20 mouse cellular contexts compared by ENCODE assay signal in the genomic region with DNA sequence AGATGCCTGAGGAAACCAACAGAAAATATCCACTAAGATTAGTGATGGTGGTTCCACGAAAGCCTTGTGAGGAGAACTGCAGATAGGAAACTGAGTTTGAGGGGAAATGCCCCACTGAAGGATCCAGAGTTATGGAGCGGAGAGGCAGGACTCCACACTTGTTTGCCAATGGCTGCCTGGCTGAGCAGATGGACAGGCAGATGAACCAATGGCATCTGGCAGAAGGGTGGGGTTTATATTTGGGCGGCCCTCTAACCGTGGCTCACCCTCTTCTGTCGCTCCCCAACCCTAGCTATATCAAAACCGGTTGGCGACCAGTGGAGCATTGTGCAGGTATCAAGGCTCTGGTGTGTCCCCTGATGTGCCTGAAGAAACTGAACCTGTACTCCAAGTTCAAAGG. TPM values are rescaled to one million over a fixed set of nuclear protein-coding genes. Genes with fewer than 3 reads are reported as not detected.
A peak's percentile ranks its signal among the peaks of the same experiment; 100 is the strongest.
DNase-seq lines count a peak whose midpoint lies in the region; ATAC-seq lines count a peak whose summit lies in the region.
"Had no signal": no experiment of that assay in that cellular context is flagged by ENCODE, and none has a peak within 500 bp of the region (broad histone marks: within the 10 kb centered on the region; RNA-seq: fewer than 3 reads in every experiment).

No protein-coding gene starts in this region.

- 69% methylated on average over 7 of the region's 7 CpGs for WGBS in heart, embryonic 12.5 days
- 79% methylated on average over 7 of the region's 7 CpGs for WGBS in limb, embryonic 12.5 days
- 82% methylated on average over 7 of the region's 7 CpGs for WGBS in limb, embryonic 10.5 days
- 84% methylated on average over 7 of the region's 7 CpGs for WGBS in limb, embryonic 13.5 days

- peaks cover 10% of the 10 kb centered on the region for H3K9me3 ChIP-seq in heart, embryonic 12.5 days (replicated peaks)
- H3K9me3 ChIP-seq in limb, embryonic 12.5 days = no peaks in the 10 kb centered on the region
- no peaks in the 10 kb centered on the region for H3K9me3 ChIP-seq in limb, embryonic 10.5 days (replicated peaks)
- peaks cover 6% of the 10 kb centered on the region for H3K9me3 ChIP-seq in limb, embryonic 13.5 days
- H3K9me3 ChIP-seq: G1E; stomach, embryonic 15.5 days had no signal

- no peak overlapping the region for H3K9ac ChIP-seq in heart, embryonic 12.5 days
- no peak overlapping the region for H3K9ac ChIP-seq in limb, embryonic 12.5 days (replicated peaks)
- H3K9ac ChIP-seq in limb, embryonic 13.5 days = no peak overlapping the region
- H3K9ac ChIP-seq: midbrain, embryonic 12.5 days; stomach, embryonic 15.5 days had no signal

- H3K27me3 ChIP-seq in heart, embryonic 12.5 days (replicated peaks) = 0 out of 2 replicates have a peak, but pooled peaks cover 3% of the 10 kb centered on the region
- H3K27me3 ChIP-seq in limb, embryonic 12.5 days = no peaks in the 10 kb centered on the region
- H3K27me3 ChIP-seq in limb, embryonic 10.5 days (ENCODE audit: low read depth, poor library complexity, severe bottlenecking) = no peaks in the 10 kb centered on the region
- no peaks in the 10 kb centered on the region for H3K27me3 ChIP-seq in limb, embryonic 13.5 days
- H3K27me3 ChIP-seq: midbrain, embryonic 12.5 days; stomach, embryonic 15.5 days had no signal

- no peak overlapping the region for H3K4me3 ChIP-seq in heart, embryonic 12.5 days
- H3K4me3 ChIP-seq in limb, embryonic 12.5 days (replicated peaks) = no peak overlapping the region
- no peak overlapping the region for H3K4me3 ChIP-seq in limb, embryonic 10.5 days
- 0 out of 2 replicates have a peak overlapping the region, but pooled peaks have one; percentile 27 for H3K4me3 ChIP-seq in limb, embryonic 13.5 days
- H3K4me3 ChIP-seq: midbrain, embryonic 12.5 days; stomach, embryonic 15.5 days had no signal

- no peaks in the 10 kb centered on the region for H3K36me3 ChIP-seq in heart, embryonic 12.5 days
- H3K36me3 ChIP-seq in limb, embryonic 12.5 days = no peaks in the 10 kb centered on the region
- no peaks in the 10 kb centered on the region for H3K36me3 ChIP-seq in limb, embryonic 10.5 days
- H3K36me3 ChIP-seq in limb, embryonic 13.5 days = no peaks in the 10 kb centered on the region
- H3K36me3 ChIP-seq: G1E; midbrain, embryonic 12.5 days had no signal

- no peak for DNase-seq in heart, adult 11 months
- no peak for DNase-seq in limb, embryonic 10.5 days (ENCODE audit: low spot score)
- DNase-seq in ES-CJ7 (ENCODE audit: low read depth, low spot score) = peak; percentile 87
- DNase-seq in kidney, adult 18-20 months = no peak
- DNase-seq in lung, postnatal 25 days (ENCODE audit: low spot score) = no peak
- DNase-seq: B cell, adult 2 months; cerebellum, adult 11-12 months; heart, adult 18-20 months; kidney, adult 11 months; kidney, postnatal 10 days; lung, adult 18-20 months; lung, postnatal 4 days; thymus, postnatal 36 days had no signal

- peak overlapping the region; percentile 41 for H3K4me2 ChIP-seq in heart, embryonic 12.5 days
- peak overlapping the region; percentile 40 for H3K4me2 ChIP-seq in limb, embryonic 12.5 days
- peak overlapping the region; percentile 45 for H3K4me2 ChIP-seq in limb, embryonic 13.5 days (replicated peaks)
- H3K4me2 ChIP-seq: stomach, embryonic 15.5 days had no signal

- H3K4me1 ChIP-seq in heart, embryonic 12.5 days (replicated peaks) = peaks cover 3% of the 10 kb centered on the region; the same call in 1 of the 2 replicates
- H3K4me1 ChIP-seq in limb, embryonic 12.5 days (replicated peaks) = peaks cover 4% of the 10 kb centered on the region
- peaks cover 11% of the 10 kb centered on the region for H3K4me1 ChIP-seq in limb, embryonic 10.5 days
- 0 out of 2 replicates have a peak, but pooled peaks cover 3% of the 10 kb centered on the region for H3K4me1 ChIP-seq in limb, embryonic 13.5 days
- H3K4me1 ChIP-seq: midbrain, embryonic 12.5 days; stomach, embryonic 15.5 days had no signal

- H3K27ac ChIP-seq in heart, embryonic 12.5 days (ENCODE audit: poor library complexity, severe bottlenecking) = no peak overlapping the region
- H3K27ac ChIP-seq in limb, embryonic 12.5 days = no peak overlapping the region
- H3K27ac ChIP-seq in limb, embryonic 10.5 days = no peak overlapping the region; the same call in 1 of the 2 replicates
- no peak overlapping the region for H3K27ac ChIP-seq in limb, embryonic 13.5 days
- H3K27ac ChIP-seq: midbrain, embryonic 12.5 days; stomach, embryonic 15.5 days had no signal

- ATAC-seq in heart, embryonic 12.5 days (ENCODE audit: insufficient number of reproducible peaks, low FRiP score) = no peak
- no peak for ATAC-seq in limb, embryonic 12.5 days (ENCODE audit: insufficient number of reproducible peaks, insufficient read depth, low FRiP score, low TSS enrichment, low read depth)
- ATAC-seq in limb, embryonic 13.5 days (ENCODE audit: low FRiP score, low read depth) = no peak

RNA-seq across cellular contexts. Expression of a gene that starts 12.4 kb away (rescaled TPM):
- 0.28 and 0.69 TPM in 2 replicates for polyA plus RNA-seq in heart, embryonic 12.5 days (2016; fragmentation: Nextera tagmentation; extraction: Ambion mirVana)
- 0.81 and 0.95 TPM in 2 replicates for polyA plus RNA-seq in limb, embryonic 12.5 days (2016; fragmentation: Nextera tagmentation; extraction: Ambion mirVana)
- 0.43 and 0.59 TPM in 2 replicates for polyA plus RNA-seq in limb, embryonic 10.5 days (2016; fragmentation: Nextera tagmentation; extraction: Ambion mirVana)
- polyA plus RNA-seq in limb, embryonic 13.5 days (2015; fragmentation: Nextera tagmentation; extraction: Ambion mirVana) = 1.1 and 1.2 TPM in 2 replicates
- polyA plus RNA-seq: G1E had no signal

RNA-seq across cellular contexts. Expression of a gene that starts 29.5 kb away (rescaled TPM):
- polyA plus RNA-seq in heart, embryonic 12.5 days (2016; fragmentation: Nextera tagmentation; extraction: Ambion mirVana) = not detected in 2 replicates
- polyA plus RNA-seq in limb, embryonic 12.5 days (2016; fragmentation: Nextera tagmentation; extraction: Ambion mirVana) = not detected in 2 replicates
- not detected in 2 replicates for polyA plus RNA-seq in limb, embryonic 10.5 days (2016; fragmentation: Nextera tagmentation; extraction: Ambion mirVana)
- 0.08 TPM in 1 of 2 replicates, not detected in the other for polyA plus RNA-seq in limb, embryonic 13.5 days (2015; fragmentation: Nextera tagmentation; extraction: Ambion mirVana)
- polyA plus RNA-seq: embryonic facial prominence, embryonic 11.5 days; G1E; midbrain, embryonic 12.5 days had no signal
